Mouse (Mus musculus): ENCODE measurements around the gene Slc29a1. TPM values are rescaled to one million over a fixed set of nuclear protein-coding genes. Genes with fewer than 3 reads are reported as not detected.

Gene Slc29a1
- polyA plus RNA-seq, 1 experiment from 2014 or later = 49.4 TPM

- no peak overlapping the region for H3K9ac ChIP-seq (ENCODE audit: low read length)
- H3K27ac ChIP-seq (replicated peaks) = no peak overlapping the region
- H3K4me1 ChIP-seq (replicated peaks; ENCODE audit: control insufficient read depth, insufficient read depth) = peaks cover 22% of the 10 kb centered on the region
- H3K9me3 ChIP-seq (ENCODE audit: control insufficient read depth, low read length) = no peaks in the 10 kb centered on the region
- peak overlapping the region; percentile 96 for H3K4me2 ChIP-seq (replicated peaks; ENCODE audit: low read depth)
- ATAC-seq (ENCODE audit: low FRiP score, low TSS enrichment) (no peak), DNase-seq (ENCODE audit: low spot score) (no peak)
- TF ChIP-seq EP300 (optimal IDR thresholded peaks at IDR 0.05) (no peak), CTCF (IDR thresholded peaks at IDR 0.05; ENCODE audit: low read depth) (no peak)
- H3K27me3 ChIP-seq (ENCODE audit: control insufficient read depth, insufficient read depth, low read length) = no peaks in the 10 kb centered on the region
- H3K4me3 ChIP-seq (ENCODE audit: low read depth, low read length) = peak overlapping the region; percentile 58
- peaks cover 6% of the 10 kb centered on the region for H3K36me3 ChIP-seq (ENCODE audit: control insufficient read depth, insufficient read depth, low read length)
- WGBS = 43% methylated on average over 8 of the region's 8 CpGs
Observed at GRCm38 (mm10) chr17:45594195-45594594, 5.2 kb downstream of the Slc29a1 start.

- 36% methylated on average over 8 of the region's 8 CpGs for WGBS
- Histone ChIP-seq H3K9me3 (ENCODE audit: control insufficient read depth, low read length) (no peaks in the 10 kb centered on the region), H3K27ac (replicated peaks) (no peak overlapping the region), H3K4me1 (replicated peaks; ENCODE audit: control insufficient read depth, insufficient read depth) (peaks cover 20% of the 10 kb centered on the region), H3K36me3 (ENCODE audit: control insufficient read depth, insufficient read depth, low read length) (peaks cover 6% of the 10 kb centered on the region), H3K27me3 (ENCODE audit: control insufficient read depth, insufficient read depth, low read length) (no peaks in the 10 kb centered on the region), H3K9ac (ENCODE audit: low read length) (peak overlapping the region; percentile 18; the same call in 1 of the 2 replicates), H3K4me2 (replicated peaks; ENCODE audit: low read depth) (peak overlapping the region; percentile 31), H3K4me3 (ENCODE audit: low read depth, low read length) (no peak overlapping the region)
- TF ChIP-seq EP300 (optimal IDR thresholded peaks at IDR 0.05) (no peak), CTCF (IDR thresholded peaks at IDR 0.05; ENCODE audit: low read depth) (peak; percentile 54)
- DNase-seq (ENCODE audit: low spot score) (no peak), ATAC-seq (ENCODE audit: low FRiP score, low TSS enrichment) (no peak)
Observed at GRCm38 (mm10) chr17:45593479-45593878, 5.9 kb downstream of the Slc29a1 start.

- H3K4me3 ChIP-seq (ENCODE audit: low read depth, low read length) = no peak overlapping the region
- H3K4me1 ChIP-seq (replicated peaks; ENCODE audit: control insufficient read depth, insufficient read depth) = peaks cover 20% of the 10 kb centered on the region
- TF ChIP-seq CTCF (IDR thresholded peaks at IDR 0.05; ENCODE audit: low read depth) (no peak), EP300 (optimal IDR thresholded peaks at IDR 0.05) (no peak)
- peaks cover 6% of the 10 kb centered on the region for H3K36me3 ChIP-seq (ENCODE audit: control insufficient read depth, insufficient read depth, low read length)
- no peak for DNase-seq (ENCODE audit: low spot score)
- peak overlapping the region; percentile 31 for H3K4me2 ChIP-seq (replicated peaks; ENCODE audit: low read depth)
- H3K9ac ChIP-seq (ENCODE audit: low read length) = peak overlapping the region; percentile 23; the same call in 1 of the 2 replicates
- no peak for ATAC-seq (ENCODE audit: low FRiP score, low TSS enrichment)
- WGBS = 40% methylated on average over 8 of the region's 8 CpGs
- peak overlapping the region; percentile 73 for H3K27ac ChIP-seq (replicated peaks)
- H3K27me3 ChIP-seq (ENCODE audit: control insufficient read depth, insufficient read depth, low read length) = no peaks in the 10 kb centered on the region
- H3K9me3 ChIP-seq (ENCODE audit: control insufficient read depth, low read length) = no peaks in the 10 kb centered on the region
Observed at GRCm38 (mm10) chr17:45592606-45593431, 6.6 kb downstream of the Slc29a1 start.

GRCm38 (mm10) chr17:45591701-45592605 is 7.5 kb downstream of the Slc29a1 start:
- 55% methylated on average over 16 of the region's 16 CpGs for WGBS
- no peak for TF ChIP-seq CTCF (IDR thresholded peaks at IDR 0.05; ENCODE audit: low read depth)
- no peak for TF ChIP-seq EP300 (optimal IDR thresholded peaks at IDR 0.05)
- H3K27me3 ChIP-seq (ENCODE audit: control insufficient read depth, insufficient read depth, low read length) = no peaks in the 10 kb centered on the region
- no peak for DNase-seq (ENCODE audit: low spot score)
- no peaks in the 10 kb centered on the region for H3K9me3 ChIP-seq (ENCODE audit: control insufficient read depth, low read length)
- H3K4me2 ChIP-seq (replicated peaks; ENCODE audit: low read depth) = peak overlapping the region; percentile 30
- H3K4me1 ChIP-seq (replicated peaks; ENCODE audit: control insufficient read depth, insufficient read depth) = peaks cover 20% of the 10 kb centered on the region
- peak; percentile 13 for ATAC-seq (ENCODE audit: low FRiP score, low TSS enrichment)
- H3K9ac ChIP-seq (ENCODE audit: low read length) = peak overlapping the region; percentile 23; the same call in 1 of the 2 replicates
- H3K36me3 ChIP-seq (ENCODE audit: control insufficient read depth, insufficient read depth, low read length) = peaks cover 6% of the 10 kb centered on the region
- H3K27ac ChIP-seq (replicated peaks) = peak overlapping the region; percentile 73; the same call in 1 of the 2 replicates
- no peak overlapping the region for H3K4me3 ChIP-seq (ENCODE audit: low read depth, low read length)

- H3K4me1 ChIP-seq (replicated peaks; ENCODE audit: control insufficient read depth, insufficient read depth) = peaks cover 14% of the 10 kb centered on the region; the same call in 1 of the 2 replicates
- ATAC-seq (ENCODE audit: low FRiP score, low TSS enrichment) = no peak
Observed at GRCm38 (mm10) chr17:45590410-45590809, 9.0 kb downstream of the Slc29a1 start.

More at GRCm38 (mm10) chr17:45590410-45590809, 9.0 kb downstream of the Slc29a1 start:
- no peak overlapping the region for H3K4me2 ChIP-seq (replicated peaks; ENCODE audit: low read depth)
- WGBS = 75% methylated on average over 6 of the region's 6 CpGs
- H3K9me3 ChIP-seq (ENCODE audit: control insufficient read depth, low read length) = no peaks in the 10 kb centered on the region
- DNase-seq (ENCODE audit: low spot score) = no peak
- no peak overlapping the region for H3K27ac ChIP-seq (replicated peaks)
- H3K9ac ChIP-seq (ENCODE audit: low read length) = no peak overlapping the region
- H3K4me3 ChIP-seq (ENCODE audit: low read depth, low read length) = no peak overlapping the region
- H3K36me3 ChIP-seq (ENCODE audit: control insufficient read depth, insufficient read depth, low read length) = peaks cover 6% of the 10 kb centered on the region
- H3K27me3 ChIP-seq (ENCODE audit: control insufficient read depth, insufficient read depth, low read length) = no peaks in the 10 kb centered on the region
- TF ChIP-seq CTCF (IDR thresholded peaks at IDR 0.05; ENCODE audit: low read depth) (no peak), EP300 (optimal IDR thresholded peaks at IDR 0.05) (no peak)

All from stomach, postnatal 0 days (tissue).